Mouse (Mus musculus): ENCODE data around the gene Rnf111. TPM values are rescaled to one million over a fixed set of nuclear protein-coding genes. Genes with fewer than 3 reads are reported as not detected.

Gene Rnf111
- polyA plus RNA-seq, 1 experiment from 2014 or later = 7.9 TPM

DNA sequence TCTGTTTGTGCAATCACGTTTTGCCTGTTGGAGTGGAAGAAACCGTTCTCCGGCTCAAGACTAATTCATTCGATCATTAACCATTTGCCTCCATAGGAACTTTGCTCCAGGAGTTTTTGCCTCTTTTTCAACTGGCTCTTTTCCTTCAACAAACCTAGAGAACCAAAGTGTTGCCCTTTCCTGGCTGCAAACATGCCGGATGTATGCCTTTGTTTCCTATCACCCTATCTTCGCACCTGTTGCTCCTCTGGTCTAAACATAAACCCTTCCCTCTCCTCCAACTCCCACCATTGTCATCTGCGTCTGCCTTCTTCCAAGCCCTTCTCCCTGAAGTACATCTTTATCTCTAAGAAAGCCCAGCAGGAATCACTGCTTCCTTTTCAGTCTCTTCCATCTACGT lies 3.3 kb upstream of the Rnf111 start:
- no peaks in the 10 kb centered on the region for H3K36me3 ChIP-seq (ENCODE audit: control insufficient read depth, insufficient read depth)
- WGBS (ENCODE audit: insufficient replicate concordance) = 67% methylated on average over 8 of the region's 8 CpGs

GRCm38 (mm10) chr9:70506186-70506585 lies 2.7 kb upstream of the Rnf111 start:
- H3K4me1 ChIP-seq (ENCODE audit: control insufficient read depth, low read depth, low read length) = peaks cover 12% of the 10 kb centered on the region
- H3K9me3 ChIP-seq (replicated peaks; ENCODE audit: control insufficient read depth, low read length) = no peaks in the 10 kb centered on the region
- no peak overlapping the region for H3K4me2 ChIP-seq (ENCODE audit: low read depth, low read length)
- no peak overlapping the region for H3K9ac ChIP-seq (ENCODE audit: low read depth, low read length)
- no peak overlapping the region for H3K4me3 ChIP-seq (ENCODE audit: low read depth, low read length)
- ATAC-seq (ENCODE audit: low read depth) = no peak
- H3K36me3 ChIP-seq (ENCODE audit: control insufficient read depth, insufficient read depth) = no peaks in the 10 kb centered on the region
- WGBS (ENCODE audit: insufficient replicate concordance) = 51% methylated on average over 2 of the region's 2 CpGs
- H3K27me3 ChIP-seq (ENCODE audit: control insufficient read depth, insufficient read depth, low read depth, low read length) = no peaks in the 10 kb centered on the region
- no peak overlapping the region for H3K27ac ChIP-seq (ENCODE audit: low read length)

More for the DNA sequence above, 3.3 kb upstream of the Rnf111 start:
- Histone ChIP-seq H3K4me3 (ENCODE audit: low read depth, low read length) (no peak overlapping the region), H3K27me3 (ENCODE audit: control insufficient read depth, insufficient read depth, low read depth, low read length) (no peaks in the 10 kb centered on the region), H3K4me2 (ENCODE audit: low read depth, low read length) (no peak overlapping the region), H3K4me1 (ENCODE audit: control insufficient read depth, low read depth, low read length) (peaks cover 12% of the 10 kb centered on the region), H3K27ac (ENCODE audit: low read length) (no peak overlapping the region), H3K9ac (ENCODE audit: low read depth, low read length) (no peak overlapping the region), H3K9me3 (replicated peaks; ENCODE audit: control insufficient read depth, low read length) (no peaks in the 10 kb centered on the region)
- no peak for ATAC-seq (ENCODE audit: low read depth)

DNA sequence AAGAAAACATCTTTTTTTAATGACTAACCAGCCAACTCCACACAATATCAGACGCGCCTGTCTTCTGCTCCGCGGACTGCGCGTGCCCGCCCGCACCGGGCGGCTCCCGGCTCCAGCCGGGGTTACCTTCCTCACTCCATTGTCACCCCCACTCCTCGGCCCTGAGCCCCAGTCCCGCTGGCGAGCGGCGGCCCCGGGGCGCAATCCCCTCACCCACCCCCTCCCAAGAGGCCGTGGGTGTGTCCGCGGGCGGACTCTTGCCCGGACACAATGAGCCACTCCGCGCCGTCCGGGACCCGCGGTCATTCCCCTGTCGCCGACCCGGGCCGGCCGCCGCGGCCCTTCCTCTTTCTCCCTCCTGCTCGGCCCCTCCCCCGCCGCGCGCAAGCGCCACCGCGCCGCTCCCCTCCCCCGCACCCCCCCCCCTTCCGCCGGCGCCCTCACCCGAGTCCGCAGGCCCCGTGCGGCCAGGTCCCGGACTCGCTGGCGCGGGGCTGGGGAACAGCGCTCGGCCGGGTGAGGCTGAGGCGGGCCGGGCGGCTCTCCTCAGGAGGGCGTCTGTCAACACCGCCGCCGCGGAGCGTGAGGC lies 416 bp downstream of the Rnf111 start:
- no peaks in the 10 kb centered on the region for H3K36me3 ChIP-seq (ENCODE audit: control insufficient read depth, insufficient read depth)
- H3K4me1 ChIP-seq (ENCODE audit: control insufficient read depth, low read depth, low read length) = peaks cover 10% of the 10 kb centered on the region
- H3K4me2 ChIP-seq (ENCODE audit: low read depth, low read length) = peak overlapping the region; percentile 74
- WGBS (ENCODE audit: insufficient replicate concordance) = under 1% methylated on average over 34 of the region's 70 CpGs
- H3K27ac ChIP-seq (ENCODE audit: low read length) = peak overlapping the region; percentile 98
- no peaks in the 10 kb centered on the region for H3K27me3 ChIP-seq (ENCODE audit: control insufficient read depth, insufficient read depth, low read depth, low read length)
- no peaks in the 10 kb centered on the region for H3K9me3 ChIP-seq (replicated peaks; ENCODE audit: control insufficient read depth, low read length)
- ATAC-seq (ENCODE audit: low read depth) = peak; percentile 78
- H3K9ac ChIP-seq (ENCODE audit: low read depth, low read length) = peak overlapping the region; percentile 97
- peak overlapping the region; percentile 97 for H3K4me3 ChIP-seq (ENCODE audit: low read depth, low read length)

- Histone ChIP-seq H3K4me2 (ENCODE audit: low read depth, low read length) (peak overlapping the region; percentile 74), H3K27me3 (ENCODE audit: control insufficient read depth, insufficient read depth, low read depth, low read length) (no peaks in the 10 kb centered on the region), H3K4me1 (ENCODE audit: control insufficient read depth, low read depth, low read length) (peaks cover 11% of the 10 kb centered on the region), H3K27ac (ENCODE audit: low read length) (peak overlapping the region; percentile 98), H3K9me3 (replicated peaks; ENCODE audit: control insufficient read depth, low read length) (no peaks in the 10 kb centered on the region), H3K36me3 (ENCODE audit: control insufficient read depth, insufficient read depth) (no peaks in the 10 kb centered on the region), H3K4me3 (ENCODE audit: low read depth, low read length) (peak overlapping the region; percentile 97), H3K9ac (ENCODE audit: low read depth, low read length) (peak overlapping the region; percentile 97)
- no peak for ATAC-seq (ENCODE audit: low read depth)
- WGBS (ENCODE audit: insufficient replicate concordance) = 25% methylated on average over 10 of the region's 10 CpGs
Measured at GRCm38 (mm10) chr9:70502284-70503014, 1.1 kb downstream of the Rnf111 start.

DNA sequence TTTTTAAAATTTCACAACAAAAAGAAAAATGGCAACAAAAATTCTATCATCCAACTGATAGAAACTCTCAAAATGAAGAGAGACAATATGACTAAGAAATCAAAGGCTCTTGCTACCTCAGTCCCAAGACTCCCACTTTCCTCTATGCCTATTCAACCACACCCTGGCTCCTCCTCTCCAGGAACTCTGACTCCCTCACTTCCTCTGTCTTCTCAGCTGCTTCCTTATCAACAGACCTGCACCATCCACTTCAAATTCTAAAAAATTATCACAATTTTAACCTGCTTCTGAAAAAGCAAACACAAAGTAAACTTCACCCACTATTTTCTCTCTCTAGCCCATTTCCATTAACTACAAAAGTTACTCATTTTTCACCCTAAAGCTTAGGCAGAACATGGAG lies 6.5 kb downstream of the Rnf111 start:
- Histone ChIP-seq H3K27ac (ENCODE audit: low read length) (no peak overlapping the region), H3K4me1 (ENCODE audit: control insufficient read depth, low read depth, low read length) (peaks cover 14% of the 10 kb centered on the region)
- ATAC-seq (ENCODE audit: low read depth) = no peak

DNA sequence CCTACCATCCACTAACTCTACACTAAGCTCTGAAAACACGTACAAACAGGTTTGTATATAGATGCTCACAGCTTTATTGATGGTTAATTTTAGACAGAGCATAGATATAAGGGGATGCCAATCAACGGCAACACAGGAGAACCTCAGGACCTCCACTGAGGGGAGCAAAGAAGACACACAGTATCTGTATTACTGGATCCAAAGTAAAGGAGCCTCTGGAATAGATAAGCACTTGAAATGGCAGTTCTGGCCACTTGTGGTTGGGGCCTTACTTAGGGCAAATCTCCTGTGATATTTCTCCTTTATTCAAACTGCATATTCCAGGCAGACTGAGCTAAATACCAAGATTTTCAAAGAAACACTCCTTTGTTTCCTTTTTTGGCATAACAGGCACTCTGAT lies 10.5 kb downstream of the Rnf111 start:
- Histone ChIP-seq H3K4me1 (ENCODE audit: control insufficient read depth, low read depth, low read length) (peaks cover 19% of the 10 kb centered on the region), H3K9ac (ENCODE audit: low read depth, low read length) (no peak overlapping the region), H3K4me2 (ENCODE audit: low read depth, low read length) (no peak overlapping the region), H3K27me3 (ENCODE audit: control insufficient read depth, insufficient read depth, low read depth, low read length) (no peaks in the 10 kb centered on the region), H3K9me3 (replicated peaks; ENCODE audit: control insufficient read depth, low read length) (no peaks in the 10 kb centered on the region), H3K27ac (ENCODE audit: low read length) (0 out of 2 replicates have a peak overlapping the region, but pooled peaks have one; percentile 37), H3K4me3 (ENCODE audit: low read depth, low read length) (no peak overlapping the region), H3K36me3 (ENCODE audit: control insufficient read depth, insufficient read depth) (no peaks in the 10 kb centered on the region)
- ATAC-seq (ENCODE audit: low read depth) = no peak
- 39% methylated on average over 2 of the region's 2 CpGs for WGBS (ENCODE audit: insufficient replicate concordance)

More for the DNA sequence above, 6.5 kb downstream of the Rnf111 start:
- no peak overlapping the region for H3K9ac ChIP-seq (ENCODE audit: low read depth, low read length)
- H3K9me3 ChIP-seq (replicated peaks; ENCODE audit: control insufficient read depth, low read length) = no peaks in the 10 kb centered on the region
- H3K4me3 ChIP-seq (ENCODE audit: low read depth, low read length) = no peak overlapping the region
- no peak overlapping the region for H3K4me2 ChIP-seq (ENCODE audit: low read depth, low read length)
- no peaks in the 10 kb centered on the region for H3K27me3 ChIP-seq (ENCODE audit: control insufficient read depth, insufficient read depth, low read depth, low read length)
- H3K36me3 ChIP-seq (ENCODE audit: control insufficient read depth, insufficient read depth) = no peaks in the 10 kb centered on the region

GRCm38 (mm10) chr9:70491176-70491575 lies 12.3 kb downstream of the Rnf111 start:
- Histone ChIP-seq H3K4me1 (ENCODE audit: control insufficient read depth, low read depth, low read length) (peaks cover 11% of the 10 kb centered on the region), H3K4me2 (ENCODE audit: low read depth, low read length) (no peak overlapping the region), H3K9me3 (replicated peaks; ENCODE audit: control insufficient read depth, low read length) (no peaks in the 10 kb centered on the region), H3K27me3 (ENCODE audit: control insufficient read depth, insufficient read depth, low read depth, low read length) (no peaks in the 10 kb centered on the region), H3K27ac (ENCODE audit: low read length) (no peak overlapping the region), H3K36me3 (ENCODE audit: control insufficient read depth, insufficient read depth) (no peaks in the 10 kb centered on the region), H3K4me3 (ENCODE audit: low read depth, low read length) (no peak overlapping the region), H3K9ac (ENCODE audit: low read depth, low read length) (no peak overlapping the region)
- no peak for ATAC-seq (ENCODE audit: low read depth)
- 56% methylated on average over 1 of the region's 1 CpGs for WGBS (ENCODE audit: insufficient replicate concordance)

DNA sequence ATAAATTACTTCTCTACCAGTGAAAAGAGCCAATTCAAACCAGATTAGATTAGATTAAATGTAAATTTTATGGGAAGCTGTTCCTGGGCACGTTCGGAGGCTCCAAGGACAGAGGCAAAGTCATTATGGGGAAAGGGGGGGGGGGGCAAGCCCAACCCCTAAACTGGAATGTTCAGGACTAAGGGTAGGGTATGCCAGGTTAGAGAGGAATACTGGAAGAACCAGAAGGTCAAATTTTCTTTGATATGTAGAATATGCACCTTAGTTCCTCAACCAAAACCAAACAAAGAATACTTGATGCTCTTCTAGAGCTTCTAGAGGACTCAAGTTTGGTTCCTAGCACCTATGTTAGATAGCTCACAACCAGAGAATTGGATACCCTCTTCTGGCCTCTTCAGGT lies 16.1 kb downstream of the Rnf111 start:
- no peaks in the 10 kb centered on the region for H3K9me3 ChIP-seq (replicated peaks; ENCODE audit: control insufficient read depth, low read length)

DNA sequence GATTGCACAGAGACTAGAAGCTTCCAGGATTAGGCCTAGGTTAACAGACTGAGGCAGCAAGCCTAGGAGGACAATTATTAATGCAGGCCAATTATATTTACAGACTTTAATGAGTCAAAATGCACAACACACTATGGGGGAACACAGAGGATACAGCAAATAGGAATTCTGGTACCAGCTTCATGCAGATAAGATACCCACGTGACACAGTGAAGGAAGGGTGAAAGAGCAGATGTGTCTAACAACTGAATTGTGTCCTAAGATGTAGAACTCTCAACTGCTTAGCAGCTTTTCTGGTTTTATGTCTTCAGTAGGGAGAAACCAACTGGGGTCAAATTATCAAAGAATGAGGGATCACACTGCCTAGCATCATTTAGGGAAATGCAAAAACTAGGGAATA lies 17.7 kb downstream of the Rnf111 start:
- H3K4me1 ChIP-seq (ENCODE audit: control insufficient read depth, low read depth, low read length) = no peaks in the 10 kb centered on the region; the same call in 1 of the 2 replicates
- no peak overlapping the region for H3K4me2 ChIP-seq (ENCODE audit: low read depth, low read length)
- H3K9ac ChIP-seq (ENCODE audit: low read depth, low read length) = no peak overlapping the region
- no peak for ATAC-seq (ENCODE audit: low read depth)
- H3K4me3 ChIP-seq (ENCODE audit: low read depth, low read length) = no peak overlapping the region
- 32% methylated on average over 1 of the region's 1 CpGs for WGBS (ENCODE audit: insufficient replicate concordance)
- H3K36me3 ChIP-seq (ENCODE audit: control insufficient read depth, insufficient read depth) = peaks cover 3% of the 10 kb centered on the region; the same call in 1 of the 2 replicates
- H3K27me3 ChIP-seq (ENCODE audit: control insufficient read depth, insufficient read depth, low read depth, low read length) = no peaks in the 10 kb centered on the region
- no peak overlapping the region for H3K27ac ChIP-seq (ENCODE audit: low read length)
- no peaks in the 10 kb centered on the region for H3K9me3 ChIP-seq (replicated peaks; ENCODE audit: control insufficient read depth, low read length)

More for the DNA sequence above, 16.1 kb downstream of the Rnf111 start:
- H3K27me3 ChIP-seq (ENCODE audit: control insufficient read depth, insufficient read depth, low read depth, low read length) = no peaks in the 10 kb centered on the region
- no peak for ATAC-seq (ENCODE audit: low read depth)
- no peak overlapping the region for H3K4me3 ChIP-seq (ENCODE audit: low read depth, low read length)
- H3K36me3 ChIP-seq (ENCODE audit: control insufficient read depth, insufficient read depth) = peaks cover 3% of the 10 kb centered on the region; the same call in 1 of the 2 replicates
- H3K9ac ChIP-seq (ENCODE audit: low read depth, low read length) = no peak overlapping the region
- H3K4me1 ChIP-seq (ENCODE audit: control insufficient read depth, low read depth, low read length) = peaks cover 4% of the 10 kb centered on the region
- H3K4me2 ChIP-seq (ENCODE audit: low read depth, low read length) = no peak overlapping the region
- WGBS (ENCODE audit: insufficient replicate concordance) = 76% methylated on average over 2 of the region's 2 CpGs
- H3K27ac ChIP-seq (ENCODE audit: low read length) = no peak overlapping the region

Measured in liver, embryonic 16.5 days (tissue).